Mouse (Mus musculus) heart, postnatal 36 days (tissue): Measurements from ENCODE around the gene Olfr378. TPM values are rescaled to one million over a fixed set of nuclear protein-coding genes. Genes with fewer than 3 reads are reported as not detected.

Experiments used
- DNase-seq, 2 experiments: peaks; one replicate each; pipeline ENCODE4 v3.0.0; 2021 to 2022
- intact Hi-C: fragments of 180-260 bp; cut with DNase I; formaldehyde crosslinking; loops from one replicate; pipeline ENCODE4 v1.15.1; 2025
- total RNA-seq, 2 experiments: library from RNA; stranded (reverse); gene quantifications; 2 replicates each; pipeline ENCODE4 v1.2.3; 2021

Gene Olfr378
- total RNA-seq = not detected

DNA sequence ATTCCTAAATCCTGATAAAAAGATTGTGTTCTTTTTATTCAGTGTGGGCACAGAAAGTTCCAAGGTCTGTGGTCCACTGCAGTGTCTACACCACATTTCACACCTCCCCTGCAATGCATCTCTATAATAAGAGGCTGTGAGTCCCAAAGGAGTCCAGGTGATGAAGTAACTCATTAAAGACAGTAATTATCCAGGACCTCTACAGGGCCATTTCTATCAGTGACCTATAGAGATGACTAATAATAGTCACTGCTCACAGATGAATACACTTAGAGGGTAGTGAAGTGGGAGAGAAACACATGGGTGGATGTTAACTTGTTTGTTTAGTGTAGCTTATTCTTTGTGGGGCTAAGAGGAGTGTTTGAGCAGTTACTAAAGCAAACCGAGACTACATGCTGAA, at the start of gene Olfr378:
Gene Olfr378, minus strand, starts transcription at position 101 of the 400 bp plus-strand sequence.
- intact Hi-C loops = no loop called here
- no peak for DNase-seq

- no peak for DNase-seq
- intact Hi-C loops = no loop called here
Observed at GRCm38 (mm10) chr11:73457408-73457807, 29.1 kb upstream of the Olfr378 start, which contains the start of gene Olfr380. TSS of gene Olfr380 (minus strand) at chr11:73457508.

GRCm38 (mm10) chr11:73399514-73399913, 28.8 kb downstream of the Olfr378 start, which contains the start of gene Olfr1:
TSS of gene Olfr1 (minus strand) at chr11:73399614.
- no peak for DNase-seq
- intact Hi-C loops = no loop called here

DNA sequence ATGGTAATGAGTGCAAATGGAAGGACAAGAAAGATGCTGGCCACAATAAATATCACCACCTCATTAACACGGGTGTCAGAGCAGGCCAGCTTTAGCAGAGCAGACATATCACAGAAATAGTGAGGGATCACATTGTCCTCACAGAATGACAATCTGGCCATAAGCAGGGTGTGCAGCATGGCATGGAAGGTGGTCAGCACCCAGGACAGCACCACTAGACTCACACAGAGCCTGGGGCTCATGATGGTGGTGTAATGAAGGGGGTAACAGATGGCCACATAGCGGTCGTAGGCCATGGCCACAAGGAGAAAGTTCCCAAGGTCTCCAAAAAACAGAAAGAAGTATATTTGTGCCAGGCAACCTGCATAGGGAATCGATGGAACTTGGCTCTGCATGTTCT, 32.9 kb downstream of the Olfr378 start:
- DNase-seq = no peak
- intact Hi-C loops = no loop called here

Other genes with a start within 250 kb of the Olfr378 start
- 10 to 100 TPM in 1 of 2 experiments, 1 to 10 TPM in 1; 8.3 to 13.3 TPM for gene Ctns, start 229.4 kb downstream of the Olfr378 start, total RNA-seq
- gene Shpk, start 229.0 kb downstream of the Olfr378 start, total RNA-seq = 1 to 10 TPM; 1.3 to 1.7 TPM
- gene Trpv1, start 194.2 kb downstream of the Olfr378 start, total RNA-seq = not detected
- under 1 TPM in 1 of 2 experiments, not detected in 1; 0.05 TPM for gene Trpv3, start 161.1 kb downstream of the Olfr378 start, total RNA-seq
- 1 to 10 TPM; 1.2 to 1.3 TPM for gene Aspa, start 98.9 kb downstream of the Olfr378 start, total RNA-seq
- not detected for gene Gm49340, start 98.7 kb downstream of the Olfr378 start, total RNA-seq
- gene Spata22, start 98.7 kb downstream of the Olfr378 start, total RNA-seq = not detected
- not detected for gene Olfr20, start 77.7 kb downstream of the Olfr378 start, total RNA-seq
- not detected for gene Olfr376, start 57.2 kb downstream of the Olfr378 start, total RNA-seq
- not detected for gene Olfr1, start 28.9 kb downstream of the Olfr378 start, total RNA-seq
- gene Olfr380, start 29.0 kb upstream of the Olfr378 start, total RNA-seq = not detected
- gene Olfr381, start 63.1 kb upstream of the Olfr378 start, total RNA-seq = not detected
- not detected for gene Olfr382, start 88.7 kb upstream of the Olfr378 start, total RNA-seq
- gene Olfr385, start 164.5 kb upstream of the Olfr378 start, total RNA-seq = not detected
- gene Olfr384, start 170.1 kb upstream of the Olfr378 start, total RNA-seq = not detected